Mouse (Mus musculus): ENCODE results near the gene Sf3a2. TPM values are rescaled to one million over a fixed set of nuclear protein-coding genes. Genes with fewer than 3 reads are reported as not detected.
A peak's percentile ranks its signal among the peaks of the same experiment; 100 is the strongest.

Gene Sf3a2
- total RNA-seq, 2 experiments from 2014 or later: 42.7 to 43.6 TPM

GRCm38 (mm10) chr10:80797186-80798149, 530 bp upstream of the Sf3a2 start:
- intact Hi-C loops (cut with DNase I): no loop called here

GRCm38 (mm10) chr10:80799070-80799566, 1.1 kb downstream of the Sf3a2 start:
- intact Hi-C loops (cut with DNase I): no loop called here
- DNase-seq (ENCODE audit: low spot score in 2 of 2): no peak

More at GRCm38 (mm10) chr10:80797186-80798149, 530 bp upstream of the Sf3a2 start:
- no peak for DNase-seq (ENCODE audit: low spot score in 2 of 2)

- intact Hi-C loops (cut with DNase I): no loop called here
- no peak for DNase-seq (ENCODE audit: low spot score in 2 of 2)
These were observed 4.4 kb downstream of the Sf3a2 start for GRCm38 (mm10) chr10:80802204-80802912.

- intact Hi-C loops (cut with DNase I): no loop called here
- no peak for DNase-seq (ENCODE audit: low spot score in 2 of 2)
These were observed 5.0 kb downstream of the Sf3a2 start for GRCm38 (mm10) chr10:80802996-80803395.

- DNase-seq (ENCODE audit: low spot score in 2 of 2): no peak
- intact Hi-C loops (cut with DNase I): no loop called here
These were observed 6.3 kb downstream of the Sf3a2 start for GRCm38 (mm10) chr10:80804340-80804739.

- DNase-seq (ENCODE audit: low spot score in 2 of 2): no peak
These were observed 6.9 kb downstream of the Sf3a2 start, which contains the start of gene Amh for GRCm38 (mm10) chr10:80804916-80805315. TSS of gene Amh (plus strand) at chr10:80805243.

GRCm38 (mm10) chr10:80805322-80805721, 7.3 kb downstream of the Sf3a2 start:
- no peak for DNase-seq (ENCODE audit: low spot score in 2 of 2)
- intact Hi-C loops (cut with DNase I): loop anchor here (5.0 kb wide), 1 partner anchor 72 kb away; no protein-coding TSS in a partner anchor

More at GRCm38 (mm10) chr10:80804916-80805315, 6.9 kb downstream of the Sf3a2 start, which contains the start of gene Amh:
- intact Hi-C loops (cut with DNase I): loop anchor here (5.0 kb wide), 1 partner anchor 72 kb away; no protein-coding TSS in a partner anchor

- intact Hi-C loops (cut with DNase I): loop anchor here (5.0 kb wide), 1 partner anchor 71 kb away; no protein-coding TSS in a partner anchor
- DNase-seq (ENCODE audit: low spot score in 2 of 2): peak; percentile 76 to 81
These were observed 7.9 kb downstream of the Sf3a2 start for GRCm38 (mm10) chr10:80805925-80806324.

GRCm38 (mm10) chr10:80806341-80807056, 8.5 kb downstream of the Sf3a2 start:
- DNase-seq (ENCODE audit: low spot score in 2 of 2): no peak

GRCm38 (mm10) chr10:80807057-80807627, 9.1 kb downstream of the Sf3a2 start:
- intact Hi-C loops (cut with DNase I): loop anchor here (5.0 kb wide), 1 partner anchor 70 kb away; no protein-coding TSS in a partner anchor
- peak; percentile 89 to 94 for DNase-seq (ENCODE audit: low spot score in 2 of 2)

More at GRCm38 (mm10) chr10:80806341-80807056, 8.5 kb downstream of the Sf3a2 start:
- intact Hi-C loops (cut with DNase I): loop anchor here (5.0 kb wide), 1 partner anchor 71 kb away; no protein-coding TSS in a partner anchor

GRCm38 (mm10) chr10:80808099-80808984, 10.3 kb downstream of the Sf3a2 start:
- DNase-seq (ENCODE audit: low spot score in 2 of 2): no peak
- intact Hi-C loops (cut with DNase I): loop anchor here (5.0 kb wide), 1 partner anchor 69 kb away; no protein-coding TSS in a partner anchor

GRCm38 (mm10) chr10:80808985-80809632, 11.1 kb downstream of the Sf3a2 start:
- intact Hi-C loops (cut with DNase I): loop anchor here (5.0 kb wide), 1 partner anchor 68 kb away; no protein-coding TSS in a partner anchor
- peak in 1 of 2 experiments; percentile 64 for DNase-seq (ENCODE audit: low spot score in 2 of 2)

GRCm38 (mm10) chr10:80810084-80810483, 12.1 kb downstream of the Sf3a2 start:
- no peak for DNase-seq (ENCODE audit: low spot score in 2 of 2)
- intact Hi-C loops (cut with DNase I): no loop called here

- intact Hi-C loops (cut with DNase I): no loop called here
- DNase-seq (ENCODE audit: low spot score in 2 of 2): no peak
These were observed 14.5 kb downstream of the Sf3a2 start for GRCm38 (mm10) chr10:80812391-80813041.

- DNase-seq (ENCODE audit: low spot score in 2 of 2): no peak
- intact Hi-C loops (cut with DNase I): no loop called here
These were observed 15.4 kb downstream of the Sf3a2 start, which contains the start of gene Jsrp1 for GRCm38 (mm10) chr10:80813366-80813765. TSS of gene Jsrp1 (minus strand) at chr10:80813498.

GRCm38 (mm10) chr10:80814800-80815199, 16.8 kb downstream of the Sf3a2 start:
- intact Hi-C loops (cut with DNase I): no loop called here
- DNase-seq (ENCODE audit: low spot score in 2 of 2): no peak

All from left cerebral cortex, postnatal 14 days (tissue).